Mouse (Mus musculus): Measurements from ENCODE around the gene Rbms2.
"Not testable (repeated sequence)": the region's sequence is repeated elsewhere in the genome, so short reads cannot be mapped to it uniquely, and the experiment has no call there.

Gene Rbms2

GRCm38 (mm10) chr10:128193113-128193512 lies 13.0 kb upstream of the Rbms2 start:
- DNase-seq (ENCODE audit: low spot score in 2 of 2): no peak

GRCm38 (mm10) chr10:128192030-128192766 lies 12.1 kb upstream of the Rbms2 start:
- not testable (repeated sequence) for DNase-seq (ENCODE audit: low spot score in 2 of 2)

- DNase-seq (ENCODE audit: low spot score in 2 of 2): no peak
Observed at GRCm38 (mm10) chr10:128191472-128191871, 11.4 kb upstream of the Rbms2 start.

GRCm38 (mm10) chr10:128188242-128188877 lies 8.3 kb upstream of the Rbms2 start:
- DNase-seq (ENCODE audit: low spot score in 2 of 2): peak in 1 of 2 experiments; percentile 73

- DNase-seq (ENCODE audit: low spot score in 2 of 2): no peak
Observed at GRCm38 (mm10) chr10:128187181-128187605, 7.1 kb upstream of the Rbms2 start.

- DNase-seq (ENCODE audit: low spot score in 2 of 2): peak in 1 of 2 experiments; percentile 61
Observed at GRCm38 (mm10) chr10:128185959-128186358, 5.9 kb upstream of the Rbms2 start.

- DNase-seq (ENCODE audit: low spot score in 2 of 2): no peak
Observed at GRCm38 (mm10) chr10:128185277-128185940, 5.3 kb upstream of the Rbms2 start.

- no peak for DNase-seq (ENCODE audit: low spot score in 2 of 2)
Observed at GRCm38 (mm10) chr10:128184296-128184695, 4.2 kb upstream of the Rbms2 start.

- DNase-seq (ENCODE audit: low spot score in 2 of 2): no peak
Observed at GRCm38 (mm10) chr10:128177316-128177715, 2.8 kb downstream of the Rbms2 start.

GRCm38 (mm10) chr10:128175996-128176755 lies 3.9 kb downstream of the Rbms2 start:
- DNase-seq (ENCODE audit: low spot score in 2 of 2): peak in 1 of 2 experiments; percentile 11

GRCm38 (mm10) chr10:128175302-128175701 lies 4.8 kb downstream of the Rbms2 start:
- no peak for DNase-seq (ENCODE audit: low spot score in 2 of 2)

- DNase-seq (ENCODE audit: low spot score in 2 of 2): not testable (repeated sequence)
Observed at GRCm38 (mm10) chr10:128171348-128171747, 8.7 kb downstream of the Rbms2 start.

GRCm38 (mm10) chr10:128167091-128167490 lies 13.0 kb downstream of the Rbms2 start:
- no peak for DNase-seq (ENCODE audit: low spot score in 2 of 2)

GRCm38 (mm10) chr10:128165726-128166125 lies 14.4 kb downstream of the Rbms2 start:
- not testable (repeated sequence) for DNase-seq (ENCODE audit: low spot score in 2 of 2)

GRCm38 (mm10) chr10:128153978-128154377 lies 26.1 kb downstream of the Rbms2 start:
- DNase-seq (ENCODE audit: low spot score in 2 of 2): no peak

- DNase-seq (ENCODE audit: low spot score in 2 of 2): no peak
Observed at GRCm38 (mm10) chr10:128150941-128151340, 29.2 kb downstream of the Rbms2 start.

GRCm38 (mm10) chr10:128149592-128149991 lies 30.5 kb downstream of the Rbms2 start:
- DNase-seq (ENCODE audit: low spot score in 2 of 2): no peak

- no peak for DNase-seq (ENCODE audit: low spot score in 2 of 2)
Observed at GRCm38 (mm10) chr10:128148789-128149365, 31.2 kb downstream of the Rbms2 start.

GRCm38 (mm10) chr10:128144961-128145360 lies 35.1 kb downstream of the Rbms2 start:
- no peak for DNase-seq (ENCODE audit: low spot score in 2 of 2)

- no peak for DNase-seq (ENCODE audit: low spot score in 2 of 2)
Observed at GRCm38 (mm10) chr10:128143659-128144058, 36.4 kb downstream of the Rbms2 start.

- no peak for DNase-seq (ENCODE audit: low spot score in 2 of 2)
Observed at GRCm38 (mm10) chr10:128142165-128142564, 37.9 kb downstream of the Rbms2 start.

Measured in frontal cortex, postnatal 14 days (tissue).